Mouse (Mus musculus) ES-Bruce4 (cell line): Measurements from ENCODE around the gene Plxdc2.

Experiments
- CTCF ChIP-seq: IDR thresholded peaks from one replicate; pipeline ENCODE4 v1.8.1; 2011; ENCODE audit warnings: low read depth, low read length
- EP300 ChIP-seq: IDR thresholded peaks from 2 replicates; pipeline ENCODE4 v1.6.1; 2011; ENCODE audit warnings: low read depth, low read length; ENCODE audit not compliant: insufficient read depth
- POLR2A ChIP-seq: IDR thresholded peaks from one replicate; pipeline ENCODE4 v1.8.1; 2011; ENCODE audit warnings: low read length; ENCODE audit not compliant: insufficient read depth

DNA sequence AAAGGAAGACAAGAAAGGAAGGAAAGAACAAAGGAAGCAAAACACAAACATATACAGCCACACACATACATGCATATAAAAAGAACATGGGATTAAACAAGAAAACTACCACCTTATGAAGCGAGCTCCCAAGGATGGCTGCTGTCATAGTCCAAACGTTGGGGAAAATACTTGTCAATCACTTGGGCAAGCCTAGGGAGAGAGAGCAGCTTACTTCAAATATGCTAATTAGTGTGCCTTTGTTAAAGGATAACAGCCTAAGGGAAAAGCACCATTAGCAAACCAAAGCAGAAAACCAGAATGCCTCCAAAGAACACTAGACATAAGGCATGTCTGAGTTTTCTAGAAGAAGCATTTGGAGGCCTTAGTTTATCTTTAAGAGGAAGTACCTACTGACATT, 45.7 kb upstream of the Plxdc2 start:
- TF ChIP-seq POLR2A (no peak), CTCF (no peak), EP300 (no peak)
